Mouse (Mus musculus): ENCODE results near the gene Arnt2. TPM values are rescaled to one million over a fixed set of nuclear protein-coding genes. Genes with fewer than 3 reads are reported as not detected.

The Arnt2 gene
- total and polyA plus RNA-seq, 3 experiments: 0.03 to 0.27 (median 0.17) TPM

DNA sequence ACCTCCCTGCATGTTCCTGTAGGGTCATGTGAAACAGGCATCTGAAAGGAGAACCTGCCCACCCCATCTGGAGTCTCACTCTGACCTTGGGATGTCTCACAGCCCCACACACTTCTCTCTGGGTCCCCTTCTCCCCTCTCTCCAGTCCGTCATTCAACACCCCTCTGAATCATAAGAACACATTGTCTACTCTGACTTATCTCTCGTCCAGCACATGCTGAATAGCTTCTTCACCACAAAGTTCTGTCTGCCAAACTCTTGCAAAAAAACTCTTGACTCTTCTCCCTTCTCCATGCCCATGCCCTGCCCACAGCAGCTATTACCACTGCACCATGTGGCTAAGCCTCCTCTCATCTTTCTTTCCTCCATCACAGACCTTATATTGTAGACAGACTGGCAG is 60.0 kb downstream of the Arnt2 start:
- dilution Hi-C loops (cut with MboI; ENCODE audit: extremely low pct_ligation_motif_present, extremely low pct_unique_long_range_greater_than_20kb, low sequenced_read_pairs) (no loop called here), in situ Hi-C loops (cut with MboI; ENCODE audit: low pct_ligation_motif_present, low pct_unique_long_range_greater_than_20kb, low sequenced_read_pairs) (no loop called here)
- H3K36me3 ChIP-seq (replicated peaks in 1 of 2; ENCODE audit: control insufficient read depth in 1 of 2, insufficient read depth in 1 of 2, low read length in 1 of 2): no peaks in the 10 kb centered on the region
- no peak for DNase-seq (ENCODE audit: extremely low read depth)
- no peaks in the 10 kb centered on the region for H3K4me1 ChIP-seq (ENCODE audit: control insufficient read depth in 1 of 2, insufficient read depth in 2 of 2)
- H3K79me2 ChIP-seq (replicated peaks; ENCODE audit: control insufficient read depth, extremely low read depth, insufficient read depth, poor library complexity, severe bottlenecking): no peaks in the 10 kb centered on the region
- no peak overlapping the region for H3K27ac ChIP-seq (ENCODE audit: insufficient read depth, low read depth)
- no peaks in the 10 kb centered on the region for H3K9me3 ChIP-seq (replicated peaks; ENCODE audit: low read length)
- H3K27me3 ChIP-seq (replicated peaks): no peaks in the 10 kb centered on the region
- TF ChIP-seq RCOR1 (conservative IDR thresholded peaks at IDR 0.05; ENCODE audit: low read depth, low read length) (no peak), ZNF384 (IDR thresholded peaks at IDR 0.05; ENCODE audit: low read depth, low read length) (no peak), NRF1 (IDR thresholded peaks at IDR 0.05; ENCODE audit: low read depth, low read length) (no peak), E2F4 (IDR thresholded peaks at IDR 0.05; ENCODE audit: insufficient replicate concordance, low read depth, low read length) (no peak), UBTF (IDR thresholded peaks at IDR 0.05; ENCODE audit: low read depth, low read length) (no peak), MYC (IDR thresholded peaks at IDR 0.05; ENCODE audit: low read depth, low read length) (no peak), MXI1 (IDR thresholded peaks at IDR 0.05; ENCODE audit: low read depth, low read length) (no peak), MAX (IDR thresholded peaks at IDR 0.05; ENCODE audit: low read length) (no peak), SIN3A (IDR thresholded peaks at IDR 0.05; ENCODE audit: low read length) (no peak), POLR2AphosphoS2 (IDR thresholded peaks at IDR 0.05; ENCODE audit: low read depth, low read length) (no peak), CHD2 (IDR thresholded peaks at IDR 0.05; ENCODE audit: low read length) (no peak), KAT2A (IDR thresholded peaks at IDR 0.05; ENCODE audit: insufficient replicate concordance, low read length) (no peak), ZMIZ1 (IDR thresholded peaks at IDR 0.05; ENCODE audit: low read depth, low read length) (no peak), MAZ (IDR thresholded peaks at IDR 0.05; ENCODE audit: low read depth, low read length) (no peak), JUN (IDR thresholded peaks at IDR 0.05; ENCODE audit: insufficient read depth, low read depth, low read length) (no peak), USF1 (IDR thresholded peaks at IDR 0.05; ENCODE audit: low read depth, low read length) (no peak), NELFE (IDR thresholded peaks at IDR 0.05; ENCODE audit: low read depth, low read length) (no peak)
- no peak overlapping the region for H3K4me3 ChIP-seq (replicated peaks in 1 of 3; ENCODE audit: low read depth in 2 of 3, low read length in 2 of 3, poor library complexity in 1 of 3)
- H3K4me2 ChIP-seq (ENCODE audit: insufficient read depth, low read depth, poor library complexity, severe bottlenecking): no peak overlapping the region
- no peak overlapping the region for H3K9ac ChIP-seq (ENCODE audit: insufficient read depth, low read depth)

DNA sequence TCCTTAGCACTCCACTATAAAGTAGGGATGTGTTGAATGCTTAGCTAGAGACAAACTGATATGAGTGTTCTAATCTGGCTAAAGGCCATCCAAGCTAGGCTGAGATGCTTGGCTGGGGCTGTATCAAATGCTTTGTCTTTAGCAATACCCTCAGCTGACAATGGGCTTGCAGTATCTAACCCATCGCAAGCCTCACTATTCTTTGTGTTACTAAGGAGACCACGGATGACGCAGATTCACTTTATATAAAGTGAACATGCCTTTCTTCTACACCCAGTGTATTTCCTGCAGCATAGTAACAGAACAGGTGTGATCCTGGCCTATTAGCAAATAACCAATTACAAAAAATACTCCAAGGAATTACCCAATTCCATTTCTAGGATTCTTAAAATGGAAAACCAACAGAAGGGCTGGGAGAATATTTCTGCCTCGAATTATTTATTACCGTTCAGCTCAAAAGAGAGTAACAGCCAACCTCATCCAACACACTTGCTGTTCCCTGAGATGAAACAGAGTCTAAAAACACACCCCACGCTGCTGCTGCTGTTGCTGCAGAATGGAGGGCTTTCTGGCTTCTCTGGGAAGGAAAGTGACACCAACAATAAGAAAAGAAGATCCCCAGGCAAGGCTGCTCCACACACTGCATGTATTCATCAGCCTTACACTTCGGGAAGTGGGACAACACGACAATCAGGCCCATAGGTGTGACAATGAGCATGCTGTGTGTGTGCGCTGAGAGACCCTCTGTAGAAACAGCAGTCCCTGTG is 61.6 kb downstream of the Arnt2 start:
- Histone ChIP-seq H3K9me3 (replicated peaks; ENCODE audit: low read length) (peaks cover 2% of the 10 kb centered on the region), H3K27me3 (replicated peaks) (no peaks in the 10 kb centered on the region), H3K79me2 (replicated peaks; ENCODE audit: control insufficient read depth, extremely low read depth, insufficient read depth, poor library complexity, severe bottlenecking) (no peaks in the 10 kb centered on the region), H3K36me3 (replicated peaks in 1 of 2; ENCODE audit: control insufficient read depth in 1 of 2, insufficient read depth in 1 of 2, low read length in 1 of 2) (no peaks in the 10 kb centered on the region), H3K4me3 (replicated peaks in 1 of 3; ENCODE audit: low read depth in 2 of 3, low read length in 2 of 3, poor library complexity in 1 of 3) (no peak overlapping the region), H3K4me2 (ENCODE audit: insufficient read depth, low read depth, poor library complexity, severe bottlenecking) (no peak overlapping the region), H3K4me1 (ENCODE audit: control insufficient read depth in 1 of 2, insufficient read depth in 2 of 2) (no peaks in the 10 kb centered on the region), H3K27ac (ENCODE audit: insufficient read depth, low read depth) (no peak overlapping the region), H3K9ac (ENCODE audit: insufficient read depth, low read depth) (no peak overlapping the region)
- TF ChIP-seq E2F4 (IDR thresholded peaks at IDR 0.05; ENCODE audit: insufficient replicate concordance, low read depth, low read length) (no peak), ELF1 (IDR thresholded peaks at IDR 0.05; ENCODE audit: low read depth, low read length) (no peak), KAT2A (IDR thresholded peaks at IDR 0.05; ENCODE audit: insufficient replicate concordance, low read length) (no peak), USF2 (conservative IDR thresholded peaks at IDR 0.05; ENCODE audit: low read depth, low read length) (no peak), ZKSCAN1 (IDR thresholded peaks at IDR 0.05; ENCODE audit: borderline replicate concordance, low read depth, low read length) (no peak), SIN3A (IDR thresholded peaks at IDR 0.05; ENCODE audit: low read length) (no peak), IRF4 (IDR thresholded peaks at IDR 0.05; ENCODE audit: low read depth, low read length) (no peak), NELFE (IDR thresholded peaks at IDR 0.05; ENCODE audit: low read depth, low read length) (no peak), JUND (conservative IDR thresholded peaks at IDR 0.05; ENCODE audit: low read depth, low read length) (no peak), POLR2A (IDR thresholded peaks at IDR 0.05; ENCODE audit: low read depth, low read length) (no peak), CHD2 (IDR thresholded peaks at IDR 0.05; ENCODE audit: low read length) (no peak)
- DNase-seq (ENCODE audit: extremely low read depth): no peak
- in situ Hi-C loops (cut with MboI; ENCODE audit: low pct_ligation_motif_present, low pct_unique_long_range_greater_than_20kb, low sequenced_read_pairs) (no loop called here), dilution Hi-C loops (cut with MboI; ENCODE audit: extremely low pct_ligation_motif_present, extremely low pct_unique_long_range_greater_than_20kb, low sequenced_read_pairs) (no loop called here)
